Mouse (Mus musculus): ENCODE measurements around the gene Trim8.

GRCm38 (mm10) chr19:46452052-46452827 lies 49.3 kb upstream of the Trim8 start:
- TF ChIP-seq GATA1 (IDR thresholded peaks at IDR 0.05; ENCODE audit: low read length) (no peak), TAL1 (IDR thresholded peaks at IDR 0.05; ENCODE audit: low read length) (no peak)

Data from erythroblast, embryonic 14.5 days (primary cell).